Mouse (Mus musculus): ENCODE measurements around the gene Psmd2.
"Not testable (repeated sequence)": the region's sequence is repeated elsewhere in the genome, so short reads cannot be mapped to it uniquely, and the experiment has no call there.

The Psmd2 gene

DNA sequence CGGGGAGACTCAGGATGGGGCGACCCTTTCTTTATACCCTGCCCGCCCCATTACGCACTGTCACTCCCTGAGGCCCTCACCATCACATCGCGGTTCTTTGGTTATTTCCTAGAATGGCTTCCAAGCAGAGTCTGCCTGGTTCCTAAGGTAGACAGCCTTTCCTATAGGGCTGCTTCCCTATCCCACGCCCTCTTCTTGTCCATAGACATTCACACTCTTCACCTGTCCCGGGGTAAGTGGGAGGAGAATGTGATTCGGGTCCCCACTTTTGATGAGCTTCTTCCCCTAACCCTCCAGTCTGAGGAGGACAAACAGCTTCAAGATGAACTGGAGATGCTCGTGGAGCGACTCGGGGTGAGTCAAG is 477 bp downstream of the Psmd2 start:
- no peak for ATAC-seq (ENCODE audit: insufficient number of reproducible peaks, low FRiP score, low TSS enrichment)

DNA sequence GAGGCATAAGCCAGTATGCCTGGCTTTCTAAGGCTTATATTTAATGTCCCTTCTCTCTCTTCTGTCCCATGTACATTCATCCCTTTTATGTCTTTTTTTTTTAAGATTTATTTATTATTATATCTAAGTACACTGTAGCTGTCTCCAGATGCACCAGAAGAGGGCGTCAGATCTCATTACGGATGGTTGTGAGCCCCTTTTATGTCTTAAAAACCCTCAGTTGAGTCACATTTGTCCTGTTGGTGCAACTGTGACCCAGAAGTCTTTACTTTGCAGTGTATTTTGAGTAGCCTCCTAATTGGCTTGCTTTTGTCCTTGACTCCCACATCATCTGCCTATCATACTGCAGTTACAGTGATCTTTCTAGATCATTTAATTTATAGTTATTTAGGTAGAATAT is 1.9 kb downstream of the Psmd2 start:
- no peak for ATAC-seq (ENCODE audit: insufficient number of reproducible peaks, low FRiP score, low TSS enrichment)

DNA sequence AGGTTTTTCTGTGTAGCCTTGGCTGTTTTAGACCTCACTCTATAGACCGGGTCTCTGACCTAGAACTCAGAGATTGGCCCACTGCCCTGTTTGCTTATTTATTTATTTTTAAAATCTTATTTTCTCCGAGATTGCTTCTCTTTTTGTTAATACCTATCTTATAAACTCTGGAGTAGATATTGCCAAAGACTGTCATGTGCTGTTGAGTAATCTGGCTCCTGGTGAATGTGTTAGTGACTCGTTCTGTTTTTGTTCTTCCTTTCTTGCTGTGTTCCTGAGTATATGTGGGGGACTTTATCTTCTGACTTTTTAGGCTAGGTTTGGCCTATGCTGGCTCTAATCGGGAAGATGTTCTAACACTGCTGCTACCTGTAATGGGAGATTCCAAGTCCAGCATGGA is 6.2 kb downstream of the Psmd2 start:
- ATAC-seq (ENCODE audit: insufficient number of reproducible peaks, low FRiP score, low TSS enrichment), result no peak

DNA sequence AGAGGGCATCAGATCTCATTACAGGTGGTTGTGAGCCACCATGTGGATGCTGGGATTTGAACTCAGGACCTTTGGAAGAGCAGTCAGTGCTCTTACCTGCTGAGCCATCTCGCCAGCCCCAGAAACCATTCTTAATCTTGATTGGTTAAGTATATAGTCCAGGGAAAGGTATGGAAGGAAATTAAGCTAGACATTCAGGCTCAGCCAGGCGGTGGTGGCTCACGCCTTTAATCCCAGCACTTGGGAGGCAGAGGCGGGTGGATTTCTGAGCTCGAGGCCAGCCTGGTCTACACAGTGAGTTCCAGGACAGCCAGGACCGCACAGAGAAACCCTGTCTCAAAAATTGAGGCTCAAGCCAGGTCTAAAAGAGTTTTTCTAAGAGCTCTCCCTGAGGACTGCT is 16.6 kb downstream of the Psmd2 start, which contains the start of gene Eif4g1:
Gene Eif4g1 (plus strand): TSS at position 301 of the 400 bp plus-strand sequence.
- ATAC-seq (ENCODE audit: insufficient number of reproducible peaks, low FRiP score, low TSS enrichment), result not testable (repeated sequence)

DNA sequence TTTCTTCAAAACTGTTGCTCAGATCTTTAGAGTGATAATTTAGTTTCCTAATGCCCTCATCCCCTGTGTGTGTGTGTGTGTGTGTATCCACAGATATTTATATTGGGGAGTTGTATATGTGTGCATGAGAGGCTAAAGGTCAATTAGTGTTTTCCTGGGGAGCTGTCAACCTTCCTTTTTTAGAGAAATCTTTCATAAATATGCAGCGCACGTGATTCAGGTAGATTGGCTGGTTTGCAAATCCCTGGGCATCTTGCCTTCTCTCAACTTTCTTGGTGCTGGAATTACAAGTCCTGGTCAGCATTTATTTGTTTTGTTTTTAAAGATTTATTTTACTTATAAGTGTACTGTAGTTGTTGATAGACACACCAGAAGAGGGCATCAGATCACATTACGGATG is 18.8 kb downstream of the Psmd2 start:
- ATAC-seq (ENCODE audit: insufficient number of reproducible peaks, low FRiP score, low TSS enrichment), result no peak

DNA sequence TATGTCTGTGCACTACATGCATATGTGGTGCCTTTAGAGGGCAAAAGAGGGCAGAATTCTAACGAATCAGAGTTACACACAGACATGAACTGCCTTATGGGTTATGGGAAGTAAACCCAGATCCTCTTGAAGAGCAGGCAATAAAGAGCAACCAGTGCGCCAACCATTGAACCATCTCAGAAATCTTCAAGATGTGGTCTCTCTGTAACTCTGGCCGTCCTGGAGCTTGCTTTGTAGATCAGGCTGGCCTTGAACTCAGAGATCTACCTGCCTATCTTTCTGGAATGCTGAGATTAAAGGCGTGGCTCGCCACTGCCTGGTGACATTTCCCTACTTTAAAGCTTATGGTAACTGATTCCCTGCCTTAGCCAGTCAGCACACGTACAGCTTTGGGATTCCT is 20.4 kb downstream of the Psmd2 start:
- no peak for ATAC-seq (ENCODE audit: insufficient number of reproducible peaks, low FRiP score, low TSS enrichment)

DNA sequence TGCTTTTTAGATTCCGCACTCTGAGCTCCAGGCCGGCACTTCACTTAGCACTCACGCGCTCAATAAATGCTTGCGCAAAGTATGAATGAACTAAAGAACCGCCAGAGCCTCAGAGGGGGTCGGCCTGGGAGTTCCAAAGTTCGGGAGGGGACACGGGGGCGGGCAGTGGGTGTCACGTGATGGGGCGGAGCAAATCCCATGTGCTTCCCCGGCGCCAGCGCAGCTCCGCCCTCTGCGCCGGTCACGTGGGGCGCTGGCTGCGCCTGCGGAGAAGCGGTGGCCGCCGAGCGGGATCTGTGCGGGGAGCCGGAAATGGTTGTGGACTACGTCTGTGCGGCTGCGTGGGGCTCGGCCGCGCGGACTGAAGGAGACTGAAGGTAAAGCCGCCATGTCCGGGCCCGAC is 21.0 kb downstream of the Psmd2 start:
- ATAC-seq (ENCODE audit: insufficient number of reproducible peaks, low FRiP score, low TSS enrichment), result peak; percentile 94

DNA sequence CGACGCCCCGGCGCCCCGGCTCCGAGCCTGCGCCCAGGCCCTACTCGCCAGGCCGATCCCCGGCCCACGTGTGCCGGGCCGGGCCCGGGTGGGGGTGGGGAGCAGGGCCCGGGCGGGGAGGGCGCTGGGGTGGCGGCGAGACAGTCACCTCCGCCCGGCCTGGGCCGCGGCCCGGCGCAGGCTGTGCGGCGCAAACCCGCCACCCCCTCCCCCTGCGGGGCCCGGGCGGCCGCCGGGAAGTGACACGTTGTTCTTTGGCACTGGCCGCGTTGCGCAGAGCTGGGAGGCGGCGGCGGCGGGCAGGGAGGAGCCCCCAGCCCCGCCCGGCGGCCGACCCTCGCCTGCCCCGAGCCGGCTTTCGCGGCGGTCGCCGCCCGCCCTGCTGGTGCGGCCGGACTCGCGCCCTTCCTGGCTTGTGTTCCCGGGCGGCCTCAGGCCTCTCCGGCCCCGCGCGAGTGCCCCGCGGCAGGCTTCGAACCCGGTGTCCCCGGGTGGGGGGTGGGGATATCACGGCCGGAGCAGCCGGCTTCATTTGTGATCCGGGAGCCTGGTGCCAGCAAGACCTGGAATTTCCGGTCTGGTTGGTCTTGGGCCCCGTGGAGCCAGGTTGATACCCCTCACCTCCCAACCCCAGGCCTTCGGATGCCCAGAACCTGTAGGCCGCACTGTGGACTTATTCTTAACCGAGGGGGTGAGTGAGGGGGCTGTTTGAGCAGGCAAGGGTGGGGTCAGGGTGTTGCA is 21.7 kb downstream of the Psmd2 start:
- 0 out of 2 replicates have a peak, but pooled peaks have one; percentile 5 for ATAC-seq (ENCODE audit: insufficient number of reproducible peaks, low FRiP score, low TSS enrichment)

DNA sequence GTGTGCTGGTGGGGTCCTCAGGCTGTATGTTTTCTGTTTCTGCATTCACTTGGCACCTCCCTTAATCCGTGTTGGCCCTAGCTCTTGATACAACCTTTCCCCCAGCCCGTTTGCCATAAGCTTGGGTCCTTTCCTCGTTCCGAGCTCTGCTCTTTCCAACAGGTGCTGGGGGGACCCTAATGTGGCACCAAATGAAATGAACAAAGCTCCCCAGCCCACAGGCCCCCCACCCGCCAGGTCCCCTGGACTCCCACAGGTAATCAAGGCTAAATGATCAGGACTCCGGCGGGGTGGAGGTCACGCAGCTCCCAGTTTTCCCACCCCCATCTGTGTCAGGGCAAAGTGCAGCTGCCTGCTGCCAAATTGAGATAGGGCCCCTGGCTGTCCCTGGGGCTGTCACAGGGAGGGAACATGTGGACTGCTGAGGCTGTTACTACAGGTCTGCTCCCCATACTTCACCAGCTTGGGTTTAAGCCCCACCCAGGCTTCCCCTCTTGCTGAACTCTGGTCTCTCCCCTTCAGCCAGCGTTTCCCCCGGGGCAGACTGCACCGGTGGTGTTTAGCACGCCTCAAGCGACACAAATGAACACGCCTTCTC is 22.4 kb downstream of the Psmd2 start:
- no peak for ATAC-seq (ENCODE audit: insufficient number of reproducible peaks, low FRiP score, low TSS enrichment)

DNA sequence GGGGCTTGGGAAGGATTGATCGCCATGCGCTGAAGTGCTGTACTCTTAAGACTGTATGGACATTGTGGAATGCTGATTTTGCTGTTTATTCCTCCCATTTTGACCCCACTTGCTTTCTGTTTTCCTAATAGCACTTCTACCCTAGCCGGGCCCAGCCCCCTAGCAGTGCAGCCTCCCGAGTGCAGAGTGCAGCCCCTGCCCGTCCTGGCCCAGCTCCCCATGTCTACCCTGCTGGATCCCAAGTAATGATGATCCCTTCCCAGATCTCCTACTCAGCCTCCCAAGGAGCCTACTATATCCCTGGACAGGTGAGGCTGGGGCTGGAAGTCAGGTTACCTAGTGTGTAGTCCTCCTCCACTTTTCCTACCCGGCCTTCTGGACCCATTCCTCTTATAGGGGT is 23.8 kb downstream of the Psmd2 start:
- no peak for ATAC-seq (ENCODE audit: insufficient number of reproducible peaks, low FRiP score, low TSS enrichment)

DNA sequence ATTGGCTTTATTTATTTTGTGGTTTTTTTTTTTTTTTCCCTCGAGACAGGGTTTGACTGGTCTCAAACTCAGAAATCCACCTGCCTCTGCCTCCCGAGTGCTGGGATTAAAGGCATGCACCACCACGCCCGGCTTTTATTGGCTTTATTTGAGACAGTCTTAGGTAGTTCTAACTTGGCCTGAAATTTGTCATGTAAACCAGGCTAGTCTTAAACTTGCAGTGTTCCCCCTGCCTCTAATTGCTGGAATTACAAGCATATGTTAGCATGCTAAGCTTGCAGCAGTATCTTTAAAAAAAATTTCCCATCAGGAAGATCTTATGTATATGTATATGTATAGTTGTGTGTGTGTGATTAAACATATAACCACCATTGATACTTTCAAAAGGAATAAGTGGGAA is 25.2 kb downstream of the Psmd2 start:
- no peak for ATAC-seq (ENCODE audit: insufficient number of reproducible peaks, low FRiP score, low TSS enrichment)

DNA sequence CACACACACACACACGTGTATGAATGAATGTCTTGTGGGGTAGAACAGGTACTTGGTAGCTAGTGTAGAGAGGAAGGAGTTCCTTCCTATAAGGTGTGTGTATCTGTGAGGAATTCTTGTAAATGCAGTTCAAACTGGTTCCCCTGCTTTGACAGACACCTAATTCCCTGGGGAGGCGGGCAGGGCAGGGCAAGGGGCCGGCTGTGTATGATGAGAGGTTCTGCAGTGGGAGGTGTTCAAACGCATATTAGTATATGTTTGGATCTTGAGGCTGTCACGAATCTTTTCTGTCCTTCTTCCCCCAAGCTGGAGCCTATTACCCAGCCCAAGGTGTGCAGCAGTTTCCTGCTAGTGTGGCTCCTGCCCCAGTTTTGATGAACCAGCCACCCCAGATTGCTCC is 25.9 kb downstream of the Psmd2 start:
- ATAC-seq (ENCODE audit: insufficient number of reproducible peaks, low FRiP score, low TSS enrichment), result no peak

DNA sequence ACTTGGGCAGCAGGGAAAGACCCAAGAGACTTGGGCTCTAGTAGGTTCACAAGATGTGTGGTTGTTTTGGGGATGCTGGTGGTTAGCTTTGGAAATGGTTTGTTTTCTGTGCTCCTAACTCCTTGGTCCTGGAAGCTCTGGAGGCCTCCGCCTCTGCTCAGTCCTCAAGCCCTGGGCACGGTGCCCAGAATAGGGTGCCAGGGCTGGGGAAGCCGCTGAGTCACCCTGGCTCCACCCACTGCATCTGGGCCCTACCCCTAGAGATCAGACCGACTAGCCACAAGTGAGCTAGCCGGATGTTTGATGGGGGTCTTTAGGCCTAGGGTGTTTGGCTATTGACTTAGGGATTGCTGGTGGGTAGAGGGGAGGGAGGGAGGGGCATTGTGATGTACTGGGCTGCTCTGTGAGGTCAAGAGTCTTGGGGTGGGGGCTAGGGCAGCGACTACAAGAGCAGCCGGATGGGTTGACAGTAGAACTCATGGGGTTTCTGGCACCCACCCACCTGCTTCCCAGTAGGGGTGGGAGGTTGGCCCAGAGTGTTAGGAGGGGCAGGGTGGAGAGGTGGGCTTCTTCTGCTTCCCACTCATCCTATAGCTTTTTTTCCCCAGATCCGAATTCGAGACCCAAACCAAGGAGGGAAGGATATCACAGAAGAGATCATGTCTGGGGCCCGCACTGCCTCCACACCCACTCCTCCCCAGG is 26.7 kb downstream of the Psmd2 start:
- 0 out of 2 replicates have a peak, but pooled peaks have one; percentile 45 for ATAC-seq (ENCODE audit: insufficient number of reproducible peaks, low FRiP score, low TSS enrichment)

DNA sequence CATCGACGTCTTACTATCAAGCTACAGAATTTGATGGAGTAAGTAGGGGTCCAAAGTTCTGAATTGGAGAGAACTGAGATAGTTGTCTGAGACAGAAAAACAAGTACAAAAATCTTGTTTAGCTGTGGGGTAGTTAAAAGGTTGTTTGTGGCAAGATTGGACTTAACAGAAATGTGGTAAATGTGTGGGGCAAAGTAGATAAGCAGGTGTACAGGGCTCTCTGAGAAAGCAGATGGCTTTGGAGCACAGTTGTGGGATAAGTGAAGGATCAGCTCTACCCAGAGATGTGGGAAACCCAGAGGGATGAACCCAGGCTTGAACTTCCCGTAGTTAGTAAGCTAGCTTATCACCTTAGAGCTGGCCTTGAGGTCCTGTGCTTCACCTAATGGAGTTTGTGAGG is 39.3 kb downstream of the Psmd2 start:
- ATAC-seq (ENCODE audit: insufficient number of reproducible peaks, low FRiP score, low TSS enrichment), result no peak

DNA sequence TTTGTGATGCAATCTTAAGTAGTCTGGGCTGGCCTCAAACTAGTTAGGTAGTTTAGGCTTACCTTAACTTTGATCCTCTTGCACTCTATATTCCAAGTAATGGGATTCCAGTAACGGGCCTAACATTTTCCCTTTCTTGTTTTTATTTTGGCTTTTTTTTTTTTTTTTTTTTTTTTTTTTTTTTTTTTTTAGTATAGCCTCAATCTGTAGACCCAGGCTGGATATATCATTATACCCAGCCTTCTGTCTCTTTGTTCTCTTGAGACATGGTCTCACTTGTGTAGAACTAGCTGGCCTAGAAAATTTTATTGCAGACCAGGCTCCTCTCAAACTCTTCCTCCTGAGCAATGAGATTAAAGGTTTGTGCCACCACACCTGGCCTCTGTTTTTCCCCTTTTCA is 40.2 kb downstream of the Psmd2 start:
- ATAC-seq (ENCODE audit: insufficient number of reproducible peaks, low FRiP score, low TSS enrichment), result no peak

DNA sequence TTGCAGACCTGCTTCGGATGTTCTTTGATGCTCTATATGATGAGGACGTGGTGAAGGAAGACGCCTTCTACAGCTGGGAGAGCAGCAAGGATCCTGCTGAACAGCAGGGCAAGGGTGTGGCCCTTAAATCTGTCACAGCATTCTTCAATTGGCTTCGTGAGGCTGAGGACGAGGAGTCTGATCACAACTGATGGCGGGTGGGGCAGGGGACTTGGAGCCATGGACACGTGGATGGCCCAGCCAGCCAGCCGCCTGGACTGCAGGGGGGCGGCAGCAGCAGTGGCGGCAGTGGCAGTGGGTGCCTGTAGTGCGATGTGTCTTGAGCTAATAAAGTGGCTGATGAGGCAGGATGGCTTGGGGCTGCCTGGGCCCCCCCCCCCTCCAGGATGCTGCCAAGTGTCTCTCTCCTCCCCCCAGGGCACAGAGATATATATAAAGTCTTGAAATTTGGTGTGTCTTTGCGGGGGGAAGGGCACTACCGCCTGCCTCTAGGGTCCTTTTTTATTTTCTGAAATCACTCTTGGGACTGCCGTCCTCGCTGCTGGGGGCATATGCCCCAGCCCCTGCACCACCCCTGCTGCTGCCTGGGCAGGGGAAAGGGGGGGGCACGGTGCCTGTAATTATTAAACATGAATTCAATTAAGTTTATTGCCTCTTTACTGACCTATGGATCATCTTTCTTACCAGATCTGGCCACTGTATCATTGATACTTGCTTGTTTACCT is 41.0 kb downstream of the Psmd2 start:
- no peak for ATAC-seq (ENCODE audit: insufficient number of reproducible peaks, low FRiP score, low TSS enrichment)

DNA sequence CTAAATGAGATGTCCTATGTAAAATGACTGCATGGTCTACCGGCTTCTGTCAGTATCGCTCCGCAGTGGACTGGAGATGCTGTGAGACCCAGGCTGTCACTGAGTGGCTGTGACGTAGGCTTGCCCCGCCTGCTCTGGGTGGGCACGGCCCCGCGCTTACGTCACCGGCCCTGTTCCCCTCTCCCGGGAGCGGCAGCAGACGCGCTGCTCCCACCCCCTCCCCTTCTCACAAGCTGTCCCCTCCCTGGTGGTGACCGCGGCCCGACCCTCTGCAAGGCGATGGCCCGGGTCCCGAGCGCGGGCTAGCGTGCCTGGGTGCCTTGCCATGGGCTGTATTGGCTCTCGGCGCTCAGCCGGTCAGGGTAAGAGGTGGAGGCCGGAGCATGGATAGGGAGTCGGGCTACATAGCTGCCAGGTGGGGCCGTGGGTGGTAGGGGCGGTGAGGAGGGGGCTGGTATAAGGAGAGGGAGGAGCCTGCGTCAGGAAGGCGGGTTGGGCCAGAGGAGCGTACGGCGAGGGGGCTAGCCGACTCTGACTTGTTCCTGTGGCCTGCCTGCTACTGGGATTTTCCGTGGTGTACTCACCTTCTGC is 41.8 kb downstream of the Psmd2 start, which contains the start of gene Fam131a:
Gene Fam131a (plus strand): TSS at position 131 of the 591 bp plus-strand sequence.
- ATAC-seq (ENCODE audit: insufficient number of reproducible peaks, low FRiP score, low TSS enrichment), result peak; percentile 85

DNA sequence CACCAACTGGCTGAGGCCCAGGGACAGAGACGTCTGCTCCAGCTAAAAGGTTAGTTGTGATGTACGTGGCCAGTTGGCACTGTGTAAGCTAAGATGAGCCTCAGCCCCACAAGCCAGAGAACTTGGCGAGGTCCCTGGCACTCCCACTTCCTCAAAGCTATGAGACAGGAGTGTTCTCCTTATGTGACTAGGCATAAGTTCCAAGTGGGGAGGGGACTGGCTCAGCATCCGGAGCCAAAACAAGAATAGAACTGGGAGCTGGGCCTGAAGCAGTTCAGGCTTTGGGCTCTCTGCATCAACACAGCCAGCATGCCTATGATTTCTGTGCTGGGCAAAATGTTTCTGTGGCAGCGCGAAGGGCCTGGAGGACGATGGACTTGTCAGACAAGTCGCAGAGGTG is 43.3 kb downstream of the Psmd2 start:
- 0 out of 2 replicates have a peak, but pooled peaks have one; percentile 21 for ATAC-seq (ENCODE audit: insufficient number of reproducible peaks, low FRiP score, low TSS enrichment)

DNA sequence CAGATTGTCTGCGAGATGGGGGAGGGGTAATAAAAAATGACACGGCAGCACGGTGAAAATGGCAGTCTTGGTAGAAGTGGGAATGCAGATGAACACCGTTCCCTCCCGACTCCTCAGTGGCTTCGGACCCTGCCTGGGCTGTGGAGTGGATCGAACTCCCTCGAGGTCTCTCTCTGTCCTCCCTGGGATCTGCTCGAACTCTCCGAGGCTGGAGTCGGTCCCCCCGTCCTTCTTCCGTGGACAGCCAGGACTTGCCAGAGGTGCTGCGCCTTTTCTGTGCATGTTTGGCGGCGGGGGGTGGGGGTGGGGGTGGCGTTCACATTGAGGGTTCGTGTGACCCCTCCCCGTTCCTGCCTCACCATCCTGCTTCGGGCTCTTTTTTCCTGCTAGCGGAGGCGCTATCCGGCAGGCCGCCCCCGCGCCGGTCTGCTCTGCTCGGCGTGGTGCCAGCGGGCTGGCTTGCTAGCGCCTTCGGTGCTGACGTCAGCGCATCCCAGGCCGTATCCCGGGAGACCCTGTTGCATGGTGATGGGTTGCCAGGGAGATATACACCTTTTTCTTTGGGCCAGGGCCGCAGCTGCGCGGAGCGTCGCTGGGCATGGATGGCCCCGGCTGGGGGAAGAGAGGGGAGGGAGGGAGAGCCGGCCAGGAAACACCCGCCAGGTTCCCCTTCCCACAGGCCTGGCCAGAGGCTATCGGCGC is 44.3 kb downstream of the Psmd2 start:
- ATAC-seq (ENCODE audit: insufficient number of reproducible peaks, low FRiP score, low TSS enrichment), result peak; percentile 53

DNA sequence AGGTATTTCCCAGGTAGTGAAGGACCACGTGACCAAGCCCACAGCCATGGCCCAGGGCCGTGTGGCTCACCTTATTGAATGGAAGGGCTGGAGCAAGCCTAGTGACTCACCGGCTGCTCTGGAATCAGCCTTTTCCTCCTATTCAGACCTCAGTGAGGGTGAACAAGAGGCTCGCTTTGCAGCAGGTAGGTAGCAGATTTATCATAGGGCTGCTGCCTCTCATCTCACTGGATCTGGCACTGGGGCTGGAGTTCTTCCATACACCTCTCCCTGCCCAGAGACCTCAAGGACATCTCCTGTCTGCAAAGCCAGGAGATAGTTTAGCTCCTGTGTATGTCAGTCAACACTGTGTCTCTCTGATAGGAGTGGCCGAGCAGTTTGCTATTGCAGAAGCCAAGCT is 47.8 kb downstream of the Psmd2 start:
- no peak for ATAC-seq (ENCODE audit: insufficient number of reproducible peaks, low FRiP score, low TSS enrichment)

Data from cerebellum, adult (tissue).